Mouse (Mus musculus) midbrain, postnatal 0 days (tissue): ENCODE results near the gene Rabggtb. TPM values are rescaled to one million over a fixed set of nuclear protein-coding genes. Genes with fewer than 3 reads are reported as not detected.

ENCODE experiments used
- ATAC-seq: fragments of 200-750 bp; cut with Nextera tagmentation; 2 replicates; pipeline ENCODE4 v1.8.0; 2017; ENCODE audit warnings: moderate number of reproducible peaks, mild to moderate bottlenecking, moderate TSS enrichment, moderate library complexity; ENCODE audit not compliant: low FRiP score
- DNase-seq: peaks from one replicate; pipeline ENCODE4 v3.0.0-alpha.2; 2015; ENCODE audit warnings: low spot score
- H3K27ac ChIP-seq: fragments of 300-500 bp; sonication (generic); 2 replicates; pipeline ENCODE4 v1.5.1; 2014; ENCODE audit warnings: low read depth, mild to moderate bottlenecking, low read length, mixed read lengths
- H3K27me3 ChIP-seq: fragments of 300-500 bp; sonication (generic); 2 replicates; pipeline ENCODE4 v1.6.1; 2014; ENCODE audit warnings: low read length, control low read depth, mixed read lengths; ENCODE audit not compliant: insufficient read depth
- H3K36me3 ChIP-seq: fragments of 300-500 bp; sonication (generic); 2 replicates; pipeline ENCODE4 v1.6.1; 2014; ENCODE audit warnings: low read length, control low read depth, mixed read lengths; ENCODE audit not compliant: insufficient read depth
- H3K4me1 ChIP-seq: fragments of 300-500 bp; sonication (generic); 2 replicates; pipeline ENCODE4 v1.6.1; 2014; ENCODE audit warnings: mild to moderate bottlenecking, control low read depth, antibody characterized with exemption, low read length, mixed read lengths; ENCODE audit not compliant: insufficient read depth
- H3K4me2 ChIP-seq: fragments of 300-500 bp; sonication (generic); 2 replicates; pipeline ENCODE4 v1.6.1; 2014; ENCODE audit warnings: low read depth, mild to moderate bottlenecking, low read length, mixed read lengths; ENCODE audit not compliant: poor library complexity, severe bottlenecking
- H3K4me3 ChIP-seq: fragments of 300-500 bp; sonication (generic); 2 replicates; pipeline ENCODE4 v1.5.1; 2014; ENCODE audit warnings: low read depth, mild to moderate bottlenecking, low read length, moderate library complexity
- H3K9ac ChIP-seq: fragments of 300-500 bp; sonication (generic); replicated peaks from 2 replicates; pipeline ENCODE4 v1.6.1; 2014; ENCODE audit warnings: mild to moderate bottlenecking, low read length, moderate library complexity, mixed read lengths; ENCODE audit not compliant: poor library complexity, severe bottlenecking
- H3K9me3 ChIP-seq: fragments of 300-500 bp; sonication (generic); 2 replicates; pipeline ENCODE4 v1.6.1; 2016; ENCODE audit warnings: low read length, control low read depth
- CTCF ChIP-seq: IDR thresholded peaks from 2 replicates; pipeline ENCODE4 v1.5.1; 2016; ENCODE audit warnings: antibody characterized with exemption, mild to moderate bottlenecking
- WGBS: fragments of 180-500 bp; shearing (Covaris S2); extraction: QIAGEN DNeasy Blood & Tissue Kit; methylation state at CpG from one replicate; pipeline ENCODE4 v1.1.7; 2014; 5-methylcytosine and 5-hydroxymethylcytosine counted together
- polyA plus RNA-seq: library from polyadenylated mRNA; unstranded; fragments of >200 nt; fragmentation: Nextera tagmentation; extraction: Ambion mirVana; gene quantifications from 2 replicates; pipeline ENCODE4 v1.2.1, GENCODE M21; 2015
- total RNA-seq: library from RNA; depleted of rRNA; stranded (reverse); fragments of >200 nt; gene quantifications from 2 replicates; pipeline ENCODE4 v1.2.3, GENCODE M21; 2014

Gene Rabggtb
- total and polyA plus RNA-seq, 2 experiments from 2014 or later, result 52.7 to 63.1 TPM

GRCm38 (mm10) chr3:153904586-153904985 lies 8.2 kb downstream of the Rabggtb start:
- Histone ChIP-seq H3K36me3 (peaks cover 43% of the 10 kb centered on the region), H3K4me2 (no peak overlapping the region), H3K27me3 (no peaks in the 10 kb centered on the region), H3K9ac (no peak overlapping the region), H3K4me1 (no peaks in the 10 kb centered on the region), H3K9me3 (no peaks in the 10 kb centered on the region), H3K27ac (no peak overlapping the region), H3K4me3 (no peak overlapping the region)
- DNase-seq (peak; percentile 63), ATAC-seq (peak; percentile 56; the same call in 1 of the 2 replicates)
- peak; percentile 80 for TF ChIP-seq CTCF
- 58% methylated on average over 6 of the region's 6 CpGs for WGBS

GRCm38 (mm10) chr3:153902595-153902994 lies 10.2 kb downstream of the Rabggtb start:
- H3K27me3 ChIP-seq, result no peaks in the 10 kb centered on the region
- no peak overlapping the region for H3K9ac ChIP-seq
- DNase-seq (no peak), ATAC-seq (no peak)
- H3K4me1 ChIP-seq, result no peaks in the 10 kb centered on the region
- H3K4me3 ChIP-seq, result no peak overlapping the region
- H3K4me2 ChIP-seq, result no peak overlapping the region
- H3K27ac ChIP-seq, result no peak overlapping the region
- TF ChIP-seq CTCF, result no peak
- WGBS, result 74% methylated on average over 3 of the region's 3 CpGs
- no peaks in the 10 kb centered on the region for H3K9me3 ChIP-seq
- peaks cover 24% of the 10 kb centered on the region for H3K36me3 ChIP-seq

- Histone ChIP-seq H3K4me2 (no peak overlapping the region), H3K27ac (no peak overlapping the region), H3K9me3 (no peaks in the 10 kb centered on the region), H3K9ac (no peak overlapping the region), H3K4me1 (no peaks in the 10 kb centered on the region), H3K36me3 (peaks cover 20% of the 10 kb centered on the region), H3K4me3 (no peak overlapping the region), H3K27me3 (no peaks in the 10 kb centered on the region)
- ATAC-seq (no peak), DNase-seq (no peak)
- TF ChIP-seq CTCF, result no peak
- 86% methylated on average over 1 of the region's 1 CpGs for WGBS
These were observed 10.9 kb downstream of the Rabggtb start for GRCm38 (mm10) chr3:153901904-153902303.

- Histone ChIP-seq H3K36me3 (no peaks in the 10 kb centered on the region), H3K9me3 (no peaks in the 10 kb centered on the region), H3K4me3 (no peak overlapping the region), H3K4me1 (no peaks in the 10 kb centered on the region), H3K27me3 (no peaks in the 10 kb centered on the region), H3K27ac (no peak overlapping the region), H3K9ac (no peak overlapping the region), H3K4me2 (no peak overlapping the region)
- no peak for TF ChIP-seq CTCF
- WGBS, result 84% methylated on average over 6 of the region's 6 CpGs
- DNase-seq (no peak), ATAC-seq (no peak)
These were observed 15.6 kb downstream of the Rabggtb start for GRCm38 (mm10) chr3:153897216-153897615.

- Histone ChIP-seq H3K9ac (no peak overlapping the region), H3K4me2 (no peak overlapping the region), H3K4me1 (no peaks in the 10 kb centered on the region), H3K27ac (no peak overlapping the region), H3K36me3 (no peaks in the 10 kb centered on the region), H3K4me3 (no peak overlapping the region), H3K9me3 (no peaks in the 10 kb centered on the region), H3K27me3 (no peaks in the 10 kb centered on the region)
- no peak for DNase-seq
- no peak for TF ChIP-seq CTCF
- WGBS, result 85% methylated on average over 3 of the region's 3 CpGs
- ATAC-seq, result no peak
These were observed 17.4 kb downstream of the Rabggtb start for GRCm38 (mm10) chr3:153895454-153895853.

GRCm38 (mm10) chr3:153889188-153889781 lies 23.5 kb downstream of the Rabggtb start:
- no peak overlapping the region for H3K4me3 ChIP-seq
- no peak for ATAC-seq
- H3K36me3 ChIP-seq, result no peaks in the 10 kb centered on the region
- no peak overlapping the region for H3K27ac ChIP-seq
- no peak for TF ChIP-seq CTCF
- H3K9me3 ChIP-seq, result no peaks in the 10 kb centered on the region
- H3K9ac ChIP-seq, result no peak overlapping the region
- H3K27me3 ChIP-seq, result no peaks in the 10 kb centered on the region
- 79% methylated on average over 7 of the region's 8 CpGs for WGBS
- H3K4me2 ChIP-seq, result no peak overlapping the region
- H3K4me1 ChIP-seq, result no peaks in the 10 kb centered on the region
- DNase-seq, result no peak
